Mouse (Mus musculus) CD4-positive, CD25-positive, alpha-beta regulatory T cell, adult 2 months (primary cell): Measurements from ENCODE around the gene Slc6a13.

Experiments
- DNase-seq: peaks from one replicate; pipeline ENCODE4 v3.0.0-alpha.2; 2012; ENCODE audit warnings: low read depth, low spot score

The Slc6a13 gene

GRCm38 (mm10) chr6:121376159-121376558 lies 76.1 kb downstream of the Slc6a13 start:
- no peak for DNase-seq

- no peak for DNase-seq
Observed at GRCm38 (mm10) chr6:121378256-121378655, 78.2 kb downstream of the Slc6a13 start.

- DNase-seq = no peak
Observed at GRCm38 (mm10) chr6:121380576-121380975, 80.5 kb downstream of the Slc6a13 start.

GRCm38 (mm10) chr6:121382071-121382470 lies 82.0 kb downstream of the Slc6a13 start:
- DNase-seq = no peak

GRCm38 (mm10) chr6:121385397-121385796 lies 85.4 kb downstream of the Slc6a13 start:
- DNase-seq = no peak
